Mouse (Mus musculus) hindbrain, embryonic 13.5 days (tissue): ENCODE measurements around the gene Fbxl7. TPM values are rescaled to one million over a fixed set of nuclear protein-coding genes. Genes with fewer than 3 reads are reported as not detected.
A peak's percentile ranks its signal among the peaks of the same experiment; 100 is the strongest.

Source experiments
- ATAC-seq: fragments of 200-750 bp; cut with Nextera tagmentation; 2 replicates; pipeline ENCODE4 v1.8.0; 2017; ENCODE audit warnings: moderate TSS enrichment; ENCODE audit not compliant: low FRiP score
- H3K27ac ChIP-seq: fragments of 300-500 bp; sonication (generic); 2 replicates; pipeline ENCODE4 v1.5.1; 2015; ENCODE audit warnings: inconsistent platforms, mild to moderate bottlenecking, moderate library complexity
- H3K27me3 ChIP-seq: fragments of 300-500 bp; sonication (generic); 2 replicates; pipeline ENCODE4 v1.6.1; 2015; ENCODE audit warnings: mild to moderate bottlenecking, inconsistent platforms
- H3K36me3 ChIP-seq: fragments of 300-500 bp; sonication (generic); 2 replicates; pipeline ENCODE4 v1.6.1; 2015; ENCODE audit warnings: mild to moderate bottlenecking, inconsistent platforms
- H3K4me1 ChIP-seq: fragments of 300-500 bp; sonication (generic); replicated peaks from 2 replicates; pipeline ENCODE4 v1.6.1; 2015; ENCODE audit warnings: inconsistent platforms
- H3K4me2 ChIP-seq: fragments of 300-500 bp; sonication (generic); 2 replicates; pipeline ENCODE4 v1.6.1; 2015; ENCODE audit warnings: inconsistent platforms, mild to moderate bottlenecking, moderate library complexity
- H3K4me3 ChIP-seq: fragments of 300-500 bp; sonication (generic); 2 replicates; pipeline ENCODE4 v1.5.1; 2015; ENCODE audit warnings: mild to moderate bottlenecking, inconsistent platforms
- H3K9ac ChIP-seq: fragments of 300-500 bp; sonication (generic); 2 replicates; pipeline ENCODE4 v1.6.1; 2015; ENCODE audit warnings: mild to moderate bottlenecking, inconsistent platforms
- H3K9me3 ChIP-seq: fragments of 300-500 bp; sonication (generic); 2 replicates; pipeline ENCODE4 v1.6.1; 2016; ENCODE audit warnings: inconsistent platforms
- WGBS: fragments of 180-500 bp; shearing (Covaris S2); methylation state at CpG from one replicate; pipeline ENCODE4 v1.1.7; 2015; 5-methylcytosine and 5-hydroxymethylcytosine counted together
- polyA plus RNA-seq: library from polyadenylated mRNA; unstranded; fragments of >200 nt; fragmentation: Nextera tagmentation; extraction: Ambion mirVana; gene quantifications from 2 replicates; pipeline ENCODE4 v1.2.1, GENCODE M21; 2015

Gene Fbxl7
- polyA plus RNA-seq, 1 experiment from 2014 or later = 14.9 TPM

- H3K36me3 ChIP-seq = no peaks in the 10 kb centered on the region
- no peak overlapping the region for H3K27ac ChIP-seq
- WGBS = 96% methylated on average over 9 of the region's 9 CpGs
- H3K9ac ChIP-seq = no peak overlapping the region
- no peak overlapping the region for H3K4me2 ChIP-seq
- no peak for ATAC-seq
- no peaks in the 10 kb centered on the region for H3K4me1 ChIP-seq
- no peaks in the 10 kb centered on the region for H3K9me3 ChIP-seq
- no peaks in the 10 kb centered on the region for H3K27me3 ChIP-seq
- H3K4me3 ChIP-seq = no peak overlapping the region
Measured at GRCm38 (mm10) chr15:26682279-26682678, 213.1 kb downstream of the Fbxl7 start.

- Histone ChIP-seq H3K27ac (no peak overlapping the region), H3K9me3 (no peaks in the 10 kb centered on the region), H3K4me1 (no peaks in the 10 kb centered on the region; the same call in 1 of the 2 replicates), H3K36me3 (no peaks in the 10 kb centered on the region), H3K9ac (no peak overlapping the region), H3K4me3 (no peak overlapping the region), H3K27me3 (no peaks in the 10 kb centered on the region), H3K4me2 (no peak overlapping the region)
- WGBS = 75% methylated on average over 5 of the region's 5 CpGs
- ATAC-seq = no peak
Measured at GRCm38 (mm10) chr15:26673239-26673859, 222.0 kb downstream of the Fbxl7 start.

- Histone ChIP-seq H3K9me3 (no peaks in the 10 kb centered on the region), H3K4me1 (peaks cover 4% of the 10 kb centered on the region; the same call in 1 of the 2 replicates), H3K36me3 (no peaks in the 10 kb centered on the region), H3K4me3 (no peak overlapping the region), H3K27me3 (no peaks in the 10 kb centered on the region), H3K27ac (no peak overlapping the region), H3K4me2 (no peak overlapping the region), H3K9ac (no peak overlapping the region)
- WGBS = 72% methylated on average over 8 of the region's 8 CpGs
- no peak for ATAC-seq
Measured at GRCm38 (mm10) chr15:26654988-26655387, 240.4 kb downstream of the Fbxl7 start.

DNA sequence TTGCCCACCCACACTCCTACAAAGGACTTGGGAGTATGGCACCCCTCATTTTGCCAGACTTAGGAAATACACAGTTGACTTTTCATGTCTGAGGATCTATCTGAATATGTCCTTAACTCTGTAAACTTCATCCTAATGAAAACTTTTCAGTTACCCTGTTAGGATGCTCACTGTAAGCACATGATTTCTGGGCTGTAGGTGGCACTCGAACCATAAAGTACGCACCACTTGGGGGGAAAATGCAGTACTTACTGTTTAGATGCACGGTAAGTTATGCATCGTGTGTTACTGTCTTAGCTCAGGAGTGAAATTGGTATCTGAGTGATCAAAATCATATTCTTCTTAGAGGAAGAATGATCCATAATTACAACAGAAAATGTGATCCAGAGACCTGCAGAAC is 252.8 kb downstream of the Fbxl7 start:
- no peak overlapping the region for H3K4me2 ChIP-seq
- H3K9me3 ChIP-seq = no peaks in the 10 kb centered on the region
- 93% methylated on average over 4 of the region's 4 CpGs for WGBS
- H3K27ac ChIP-seq = no peak overlapping the region
- no peaks in the 10 kb centered on the region for H3K36me3 ChIP-seq
- H3K4me3 ChIP-seq = no peak overlapping the region
- H3K4me1 ChIP-seq = no peaks in the 10 kb centered on the region
- no peaks in the 10 kb centered on the region for H3K27me3 ChIP-seq
- ATAC-seq = no peak
- H3K9ac ChIP-seq = no peak overlapping the region

GRCm38 (mm10) chr15:26639726-26640125 is 255.7 kb downstream of the Fbxl7 start:
- ATAC-seq = no peak
- Histone ChIP-seq H3K9me3 (no peaks in the 10 kb centered on the region), H3K9ac (no peak overlapping the region), H3K27me3 (no peaks in the 10 kb centered on the region), H3K27ac (no peak overlapping the region), H3K36me3 (no peaks in the 10 kb centered on the region), H3K4me2 (no peak overlapping the region), H3K4me1 (no peaks in the 10 kb centered on the region), H3K4me3 (no peak overlapping the region)
- WGBS = 67% methylated on average over 7 of the region's 7 CpGs

- H3K36me3 ChIP-seq = no peaks in the 10 kb centered on the region
- 74% methylated on average over 5 of the region's 5 CpGs for WGBS
- no peak for ATAC-seq
Measured at GRCm38 (mm10) chr15:26635591-26635990, 259.8 kb downstream of the Fbxl7 start.

DNA sequence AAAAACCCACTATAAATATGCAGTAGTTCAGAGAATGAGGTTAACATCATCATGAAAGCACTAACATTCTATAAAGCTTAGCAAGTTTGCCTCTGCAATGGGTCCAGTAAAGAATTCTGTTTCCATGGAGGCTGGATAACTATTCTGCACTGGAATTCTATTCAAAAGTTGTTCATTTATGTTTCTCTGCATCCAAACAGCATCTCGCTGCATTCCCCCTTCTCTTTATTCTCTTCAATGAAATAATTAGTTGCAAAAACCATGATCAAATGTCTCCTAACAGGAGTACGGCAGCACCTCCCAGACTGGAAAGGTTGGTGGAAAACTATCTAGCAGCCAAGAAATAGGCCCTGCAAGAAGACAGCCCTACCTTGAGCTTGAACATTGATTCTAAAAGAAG is 267.2 kb downstream of the Fbxl7 start:
- Histone ChIP-seq H3K9ac (no peak overlapping the region), H3K4me2 (no peak overlapping the region), H3K27ac (no peak overlapping the region), H3K27me3 (no peaks in the 10 kb centered on the region), H3K4me3 (no peak overlapping the region), H3K36me3 (no peaks in the 10 kb centered on the region), H3K4me1 (no peaks in the 10 kb centered on the region), H3K9me3 (no peaks in the 10 kb centered on the region)
- ATAC-seq = no peak
- 44% methylated on average over 2 of the region's 2 CpGs for WGBS

More at GRCm38 (mm10) chr15:26635591-26635990, 259.8 kb downstream of the Fbxl7 start:
- H3K4me2 ChIP-seq = no peak overlapping the region
- H3K9ac ChIP-seq = no peak overlapping the region
- no peak overlapping the region for H3K27ac ChIP-seq
- no peaks in the 10 kb centered on the region for H3K27me3 ChIP-seq
- H3K4me1 ChIP-seq = no peaks in the 10 kb centered on the region
- no peaks in the 10 kb centered on the region for H3K9me3 ChIP-seq
- no peak overlapping the region for H3K4me3 ChIP-seq

DNA sequence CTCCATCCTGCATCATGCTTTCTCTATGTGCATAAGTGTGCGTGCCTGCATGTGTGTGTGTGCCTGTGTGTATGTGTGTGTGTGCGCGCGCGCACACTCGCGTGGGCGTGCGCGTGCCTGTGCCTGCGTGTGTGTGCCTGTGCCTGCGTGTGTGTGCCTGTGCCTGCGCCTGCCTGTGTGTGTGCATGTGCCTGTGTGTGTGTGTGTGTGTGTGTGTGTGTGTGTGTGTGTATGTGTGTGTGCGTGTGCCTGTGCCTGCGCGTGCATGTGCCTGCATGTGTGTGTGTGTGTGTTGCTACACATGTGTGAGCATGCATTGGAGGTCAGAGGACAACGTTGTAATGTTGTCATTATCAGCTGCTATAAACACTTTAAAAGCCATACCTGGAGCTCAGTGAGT is 272.1 kb downstream of the Fbxl7 start:
- H3K4me3 ChIP-seq = no peak overlapping the region
- no peak overlapping the region for H3K9ac ChIP-seq
- H3K27me3 ChIP-seq = no peaks in the 10 kb centered on the region
- H3K4me2 ChIP-seq = no peak overlapping the region
- 97% methylated on average over 17 of the region's 17 CpGs for WGBS
- no peaks in the 10 kb centered on the region for H3K9me3 ChIP-seq
- H3K36me3 ChIP-seq = no peaks in the 10 kb centered on the region
- peaks cover 12% of the 10 kb centered on the region; the same call in 1 of the 2 replicates for H3K4me1 ChIP-seq
- no peak for ATAC-seq
- no peak overlapping the region for H3K27ac ChIP-seq

- Histone ChIP-seq H3K9me3 (no peaks in the 10 kb centered on the region), H3K27me3 (no peaks in the 10 kb centered on the region), H3K4me1 (peaks cover 14% of the 10 kb centered on the region; the same call in 1 of the 2 replicates), H3K9ac (no peak overlapping the region), H3K4me3 (no peak overlapping the region), H3K4me2 (no peak overlapping the region), H3K27ac (no peak overlapping the region), H3K36me3 (no peaks in the 10 kb centered on the region)
- peak; percentile 79; the same call in 1 of the 2 replicates for ATAC-seq
- WGBS = 32% methylated on average over 5 of the region's 5 CpGs
Measured at GRCm38 (mm10) chr15:26620279-26620678, 275.1 kb downstream of the Fbxl7 start.

DNA sequence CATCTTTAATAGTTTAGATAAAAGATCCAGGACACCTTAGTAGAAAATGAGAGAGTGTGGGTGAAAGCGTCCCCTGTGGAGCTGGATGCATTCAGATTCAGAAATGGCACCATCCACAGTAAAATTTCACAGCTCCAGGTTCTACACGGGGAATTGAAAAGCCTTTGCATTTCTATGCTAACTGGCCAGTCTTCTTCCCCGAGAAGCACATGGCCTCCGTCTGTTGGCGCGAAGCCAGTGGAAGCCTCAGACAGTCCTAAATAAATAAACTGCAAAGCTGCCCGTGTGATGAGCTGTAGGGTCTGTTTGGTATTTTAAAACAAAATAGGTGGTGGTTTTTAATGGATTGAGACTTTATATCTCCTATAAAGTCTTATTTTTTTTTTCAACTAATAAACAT is 276.2 kb downstream of the Fbxl7 start:
- WGBS = 49% methylated on average over 7 of the region's 7 CpGs
- no peak overlapping the region for H3K9ac ChIP-seq
- no peak for ATAC-seq

DNA sequence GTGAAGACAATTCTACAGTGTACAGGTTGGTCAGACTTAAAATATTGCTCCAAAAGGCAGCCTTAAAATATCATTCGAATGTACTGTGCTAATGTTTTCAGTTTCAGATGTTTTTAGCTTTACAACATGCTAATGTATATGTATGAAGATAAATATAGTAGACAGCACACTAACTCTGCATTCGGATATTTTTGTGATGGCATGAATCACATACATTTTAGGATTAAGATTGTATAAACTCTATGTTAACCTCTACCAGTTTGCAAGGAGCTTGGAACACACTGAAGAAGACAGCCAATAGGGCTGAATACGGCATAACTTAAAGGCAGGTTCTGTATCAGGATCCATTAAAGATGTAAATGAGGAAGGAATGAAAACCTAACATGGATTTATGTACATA is 299.1 kb downstream of the Fbxl7 start:
- H3K4me1 ChIP-seq = no peaks in the 10 kb centered on the region
- H3K4me2 ChIP-seq = no peak overlapping the region
- no peak overlapping the region for H3K27ac ChIP-seq
- no peak overlapping the region for H3K4me3 ChIP-seq
- H3K36me3 ChIP-seq = no peaks in the 10 kb centered on the region
- H3K9me3 ChIP-seq = no peaks in the 10 kb centered on the region
- ATAC-seq = no peak
- WGBS = 93% methylated on average over 3 of the region's 3 CpGs
- H3K27me3 ChIP-seq = no peaks in the 10 kb centered on the region
- H3K9ac ChIP-seq = no peak overlapping the region

More for the DNA sequence above, 276.2 kb downstream of the Fbxl7 start:
- Histone ChIP-seq H3K36me3 (no peaks in the 10 kb centered on the region), H3K4me3 (no peak overlapping the region), H3K27me3 (no peaks in the 10 kb centered on the region), H3K4me1 (peaks cover 14% of the 10 kb centered on the region; the same call in 1 of the 2 replicates), H3K4me2 (no peak overlapping the region), H3K9me3 (no peaks in the 10 kb centered on the region), H3K27ac (peak overlapping the region; percentile 18; the same call in 1 of the 2 replicates)

- no peak overlapping the region for H3K27ac ChIP-seq
- no peaks in the 10 kb centered on the region for H3K27me3 ChIP-seq
- WGBS = 79% methylated on average over 8 of the region's 8 CpGs
- no peaks in the 10 kb centered on the region for H3K36me3 ChIP-seq
- H3K9ac ChIP-seq = no peak overlapping the region
- no peak overlapping the region for H3K4me2 ChIP-seq
- no peaks in the 10 kb centered on the region for H3K9me3 ChIP-seq
- no peak for ATAC-seq
- H3K4me1 ChIP-seq = no peaks in the 10 kb centered on the region
- no peak overlapping the region for H3K4me3 ChIP-seq
Measured at GRCm38 (mm10) chr15:26579947-26580709, 315.3 kb downstream of the Fbxl7 start.

- Histone ChIP-seq H3K9me3 (no peaks in the 10 kb centered on the region), H3K36me3 (no peaks in the 10 kb centered on the region), H3K27ac (no peak overlapping the region), H3K4me3 (no peak overlapping the region), H3K4me2 (no peak overlapping the region), H3K27me3 (no peaks in the 10 kb centered on the region), H3K9ac (no peak overlapping the region), H3K4me1 (no peaks in the 10 kb centered on the region)
- 97% methylated on average over 1 of the region's 1 CpGs for WGBS
- ATAC-seq = no peak
Measured at GRCm38 (mm10) chr15:26578500-26578899, 316.9 kb downstream of the Fbxl7 start.
